28 mouse cellular contexts compared by ENCODE assay signal in genomic region chr16:6719027-6719426, GRCm38 (mm10).
A peak's percentile ranks its signal among the peaks of the same experiment; 100 is the strongest.
DNase-seq lines count a peak whose midpoint lies in the region; ATAC-seq and TF ChIP-seq lines count a peak whose summit lies in the region.
"Had no signal": no experiment of that assay in that cellular context is flagged by ENCODE, and none has a peak within 500 bp of the region (broad histone marks: within the 10 kb centered on the region; RNA-seq: fewer than 3 reads in every experiment).

No protein-coding gene starts in this region.

- 79% methylated on average over 8 of the region's 8 CpGs for WGBS in hindbrain, embryonic 13.5 days
- WGBS in hindbrain, embryonic 10.5 days: 78% methylated on average over 8 of the region's 8 CpGs
- WGBS in midbrain, embryonic 14.5 days: 86% methylated on average over 8 of the region's 8 CpGs
- WGBS in midbrain, embryonic 10.5 days: 79% methylated on average over 8 of the region's 8 CpGs
- WGBS in hindbrain, postnatal 0 days: 56% methylated on average over 8 of the region's 8 CpGs

- H3K79me2 ChIP-seq in CH12.LX (replicated peaks; ENCODE audit: control insufficient read depth, extremely low read depth, insufficient read depth, poor library complexity, severe bottlenecking): no peaks in the 10 kb centered on the region

- no peak for TF ChIP-seq POLR2A in CH12.LX (IDR thresholded peaks at IDR 0.05; ENCODE audit: low read depth, low read length)

- H3K36me3 ChIP-seq in hindbrain, embryonic 13.5 days: no peaks in the 10 kb centered on the region
- H3K36me3 ChIP-seq in hindbrain, embryonic 10.5 days: no peaks in the 10 kb centered on the region
- H3K36me3 ChIP-seq in midbrain, embryonic 14.5 days (ENCODE audit: control insufficient read depth, insufficient read depth, low read length): no peaks in the 10 kb centered on the region
- H3K36me3 ChIP-seq in midbrain, embryonic 10.5 days: no peaks in the 10 kb centered on the region
- no peaks in the 10 kb centered on the region for H3K36me3 ChIP-seq in CH12.LX (replicated peaks in 1 of 2; ENCODE audit: control insufficient read depth in 1 of 2, insufficient read depth in 1 of 2, low read length in 1 of 2)
- H3K36me3 ChIP-seq in hindbrain, postnatal 0 days (ENCODE audit: insufficient read depth, low read length): no peaks in the 10 kb centered on the region
- H3K36me3 ChIP-seq: embryonic facial prominence, embryonic 10.5 days; embryonic facial prominence, embryonic 15.5 days; forebrain, embryonic 12.5 days; limb, embryonic 10.5 days; limb, embryonic 15.5 days; liver, embryonic 13.5 days; stomach, embryonic 15.5 days had no signal

- peak overlapping the region; percentile 58 for H3K27ac ChIP-seq in hindbrain, embryonic 13.5 days
- H3K27ac ChIP-seq in hindbrain, embryonic 10.5 days: no peak overlapping the region
- H3K27ac ChIP-seq in midbrain, embryonic 14.5 days (replicated peaks; ENCODE audit: low read depth, low read length): no peak overlapping the region
- no peak overlapping the region for H3K27ac ChIP-seq in midbrain, embryonic 10.5 days (replicated peaks)
- H3K27ac ChIP-seq in CH12.LX (ENCODE audit: insufficient read depth, low read depth): no peak overlapping the region
- H3K27ac ChIP-seq in hindbrain, postnatal 0 days: 0 out of 2 replicates have a peak overlapping the region, but pooled peaks have one; percentile 11
- H3K27ac ChIP-seq: embryonic facial prominence, embryonic 10.5 days; embryonic facial prominence, embryonic 15.5 days; forebrain, embryonic 12.5 days; limb, embryonic 10.5 days; limb, embryonic 15.5 days; liver, embryonic 13.5 days; macrophage; stomach, embryonic 15.5 days had no signal

- dilution Hi-C loops in CH12.LX (cut with MboI; ENCODE audit: extremely low pct_ligation_motif_present, extremely low pct_unique_long_range_greater_than_20kb, low sequenced_read_pairs): no loop called here

- in situ Hi-C loops in CH12.LX (cut with MboI; ENCODE audit: low pct_ligation_motif_present, low pct_unique_long_range_greater_than_20kb, low sequenced_read_pairs): no loop called here

- DNase-seq in hindbrain, embryonic 10.5 days (ENCODE audit: low spot score): no peak
- DNase-seq in midbrain, embryonic 14.5 days: peak; percentile 9
- no peak for DNase-seq in midbrain, embryonic 10.5 days (ENCODE audit: low spot score)
- DNase-seq in CH12.LX (ENCODE audit: extremely low read depth): no peak
- DNase-seq in hindbrain, postnatal 0 days (ENCODE audit: low spot score): no peak
- no peak for DNase-seq in adrenal gland, postnatal 36 days
- DNase-seq in lung, adult 18-20 months: no peak
- DNase-seq: adrenal gland, postnatal 14 days; cerebellum, postnatal 25 days; gastrocnemius, postnatal 36 days; heart, adult 18-20 months; heart, postnatal 36 days; kidney, adult 11 months; kidney, postnatal 25 days; liver, embryonic 13.5 days; lung, adult 2 months; lung, postnatal 10 days; right cerebral cortex, postnatal 25 days had no signal

- H3K9me3 ChIP-seq in hindbrain, embryonic 13.5 days: no peaks in the 10 kb centered on the region
- no peaks in the 10 kb centered on the region for H3K9me3 ChIP-seq in hindbrain, embryonic 10.5 days
- H3K9me3 ChIP-seq in midbrain, embryonic 14.5 days (ENCODE audit: control insufficient read depth, low read length): no peaks in the 10 kb centered on the region
- H3K9me3 ChIP-seq in midbrain, embryonic 10.5 days (replicated peaks): no peaks in the 10 kb centered on the region
- H3K9me3 ChIP-seq in CH12.LX (replicated peaks; ENCODE audit: low read length): peaks cover 67% of the 10 kb centered on the region
- H3K9me3 ChIP-seq in hindbrain, postnatal 0 days (ENCODE audit: low read length): no peaks in the 10 kb centered on the region
- H3K9me3 ChIP-seq: embryonic facial prominence, embryonic 10.5 days; embryonic facial prominence, embryonic 15.5 days; forebrain, embryonic 12.5 days; limb, embryonic 10.5 days; limb, embryonic 15.5 days; liver, embryonic 13.5 days; stomach, embryonic 15.5 days had no signal

- H3K4me2 ChIP-seq in hindbrain, embryonic 13.5 days: no peak overlapping the region
- H3K4me2 ChIP-seq in midbrain, embryonic 14.5 days (ENCODE audit: low read length): no peak overlapping the region
- H3K4me2 ChIP-seq in CH12.LX (ENCODE audit: insufficient read depth, low read depth, poor library complexity, severe bottlenecking): no peak overlapping the region
- H3K4me2 ChIP-seq in hindbrain, postnatal 0 days (ENCODE audit: low read depth, low read length): no peak overlapping the region
- H3K4me2 ChIP-seq: embryonic facial prominence, embryonic 15.5 days; forebrain, embryonic 12.5 days; heart, embryonic 11.5 days; limb, embryonic 15.5 days; liver, embryonic 13.5 days; stomach, embryonic 15.5 days had no signal

- peak; percentile 37; the same call in 1 of the 2 replicates for TF ChIP-seq EP300 in CH12.LX (IDR thresholded peaks at IDR 0.05; ENCODE audit: low read length)

- no peak overlapping the region for H3K4me3 ChIP-seq in hindbrain, embryonic 13.5 days
- H3K4me3 ChIP-seq in hindbrain, embryonic 10.5 days: no peak overlapping the region
- no peak overlapping the region for H3K4me3 ChIP-seq in midbrain, embryonic 14.5 days (replicated peaks; ENCODE audit: low read depth, low read length)
- no peak overlapping the region for H3K4me3 ChIP-seq in midbrain, embryonic 10.5 days
- no peak overlapping the region for H3K4me3 ChIP-seq in CH12.LX (replicated peaks in 1 of 3; ENCODE audit: low read depth in 2 of 3, low read length in 2 of 3, poor library complexity in 1 of 3)
- no peak overlapping the region for H3K4me3 ChIP-seq in hindbrain, postnatal 0 days (ENCODE audit: low read length)
- H3K4me3 ChIP-seq: embryonic facial prominence, embryonic 10.5 days; embryonic facial prominence, embryonic 15.5 days; forebrain, embryonic 12.5 days; limb, embryonic 10.5 days; limb, embryonic 15.5 days; liver, embryonic 13.5 days; stomach, embryonic 15.5 days had no signal

- no peak overlapping the region for H3K9ac ChIP-seq in hindbrain, embryonic 13.5 days
- no peak overlapping the region for H3K9ac ChIP-seq in midbrain, embryonic 14.5 days (replicated peaks; ENCODE audit: low read length)
- no peak overlapping the region for H3K9ac ChIP-seq in CH12.LX (ENCODE audit: insufficient read depth, low read depth)
- H3K9ac ChIP-seq in hindbrain, postnatal 0 days (replicated peaks; ENCODE audit: low read length): no peak overlapping the region
- H3K9ac ChIP-seq: embryonic facial prominence, embryonic 15.5 days; forebrain, embryonic 12.5 days; limb, embryonic 15.5 days; liver, embryonic 13.5 days; stomach, embryonic 15.5 days had no signal

- TF ChIP-seq RAD21 in CH12.LX (IDR thresholded peaks at IDR 0.05; ENCODE audit: low read depth, low read length): no peak

- H3K4me1 ChIP-seq in hindbrain, embryonic 13.5 days (replicated peaks): peaks cover 12% of the 10 kb centered on the region
- H3K4me1 ChIP-seq in hindbrain, embryonic 10.5 days (replicated peaks): no peaks in the 10 kb centered on the region
- H3K4me1 ChIP-seq in midbrain, embryonic 14.5 days (ENCODE audit: control insufficient read depth, insufficient read depth, low read length): no peaks in the 10 kb centered on the region
- H3K4me1 ChIP-seq in midbrain, embryonic 10.5 days: no peaks in the 10 kb centered on the region
- no peaks in the 10 kb centered on the region for H3K4me1 ChIP-seq in CH12.LX (ENCODE audit: control insufficient read depth in 1 of 2, insufficient read depth in 2 of 2)
- peaks cover 1% of the 10 kb centered on the region for H3K4me1 ChIP-seq in hindbrain, postnatal 0 days (ENCODE audit: insufficient read depth, low read length)
- H3K4me1 ChIP-seq: embryonic facial prominence, embryonic 10.5 days; embryonic facial prominence, embryonic 15.5 days; forebrain, embryonic 12.5 days; limb, embryonic 10.5 days; limb, embryonic 15.5 days; liver, embryonic 13.5 days; stomach, embryonic 15.5 days had no signal

- ATAC-seq in hindbrain, embryonic 13.5 days (ENCODE audit: low FRiP score): no peak
- no peak for ATAC-seq in midbrain, embryonic 14.5 days (ENCODE audit: low FRiP score, low TSS enrichment)
- no peak for ATAC-seq in hindbrain, postnatal 0 days
- ATAC-seq: inflammation-experienced regulatory T-cells, adult 6 months had no signal

- no peak for TF ChIP-seq CTCF in CH12.LX (conservative IDR thresholded peaks at IDR 0.05 in 1 of 2, IDR thresholded peaks at IDR 0.05 in 1 of 2; ENCODE audit: low read depth in 2 of 2, low read length in 2 of 2)
- TF ChIP-seq CTCF in hindbrain, postnatal 0 days (IDR thresholded peaks at IDR 0.05; ENCODE audit: low read depth): no peak

- H3K27me3 ChIP-seq in hindbrain, embryonic 13.5 days: no peaks in the 10 kb centered on the region
- H3K27me3 ChIP-seq in hindbrain, embryonic 10.5 days (ENCODE audit: insufficient read depth, poor library complexity, severe bottlenecking): no peaks in the 10 kb centered on the region
- H3K27me3 ChIP-seq in midbrain, embryonic 14.5 days (ENCODE audit: control insufficient read depth, insufficient read depth, low read length): no peaks in the 10 kb centered on the region
- no peaks in the 10 kb centered on the region for H3K27me3 ChIP-seq in midbrain, embryonic 10.5 days (ENCODE audit: low read depth, poor library complexity, severe bottlenecking)
- no peaks in the 10 kb centered on the region for H3K27me3 ChIP-seq in CH12.LX (replicated peaks)
- no peaks in the 10 kb centered on the region for H3K27me3 ChIP-seq in hindbrain, postnatal 0 days (ENCODE audit: insufficient read depth, low read length)
- H3K27me3 ChIP-seq: embryonic facial prominence, embryonic 15.5 days; forebrain, embryonic 12.5 days; limb, embryonic 15.5 days; liver, embryonic 13.5 days; stomach, embryonic 15.5 days had no signal

TF ChIP-seq in CH12.LX, 34 proteins besides CTCF, POLR2A, EP300 and RAD21:
- TF ChIP-seq KAT2A (IDR thresholded peaks at IDR 0.05; ENCODE audit: insufficient replicate concordance, low read length) (no peak), MAX (IDR thresholded peaks at IDR 0.05; ENCODE audit: low read length) (no peak), SIN3A (IDR thresholded peaks at IDR 0.05; ENCODE audit: low read length) (no peak), JUND (conservative IDR thresholded peaks at IDR 0.05; ENCODE audit: low read depth, low read length) (no peak), NELFE (IDR thresholded peaks at IDR 0.05; ENCODE audit: low read depth, low read length) (no peak), MAZ (IDR thresholded peaks at IDR 0.05; ENCODE audit: low read depth, low read length) (no peak)

Comparison
In these comparisons a context has a peak if more than half of its experiments do, and no peak if none do; other contexts are left out.
1. H3K27ac ChIP-seq: peak in hindbrain, embryonic 13.5 days (single experiment) and hindbrain, postnatal 0 days (single experiment); none in hindbrain, embryonic 10.5 days (single experiment), midbrain, embryonic 14.5 days (single experiment), midbrain, embryonic 10.5 days (single experiment) and CH12.LX (single experiment).